Mouse (Mus musculus) neural tube, embryonic 15.5 days (tissue): ENCODE data around the gene Fkbp6. TPM values are rescaled to one million over a fixed set of nuclear protein-coding genes. Genes with fewer than 3 reads are reported as not detected.

Experiments
- ATAC-seq: fragments of 200-750 bp; cut with Nextera tagmentation; 2 replicates; pipeline ENCODE4 v1.8.0; 2017; ENCODE audit warnings: mild to moderate bottlenecking, moderate TSS enrichment, moderate library complexity; ENCODE audit not compliant: low FRiP score
- H3K27ac ChIP-seq: fragments of 300-500 bp; sonication (generic); replicated peaks from 2 replicates; pipeline ENCODE4 v1.5.1; 2015; ENCODE audit warnings: mild to moderate bottlenecking, inconsistent platforms
- H3K27me3 ChIP-seq: fragments of 300-500 bp; sonication (generic); replicated peaks from 2 replicates; pipeline ENCODE4 v1.6.1; 2015; ENCODE audit warnings: inconsistent platforms
- H3K36me3 ChIP-seq: fragments of 300-500 bp; sonication (generic); 2 replicates; pipeline ENCODE4 v1.6.1; 2015; ENCODE audit warnings: inconsistent platforms
- H3K4me1 ChIP-seq: fragments of 300-500 bp; sonication (generic); 2 replicates; pipeline ENCODE4 v1.6.1; 2015; ENCODE audit warnings: inconsistent platforms
- H3K4me2 ChIP-seq: fragments of 300-500 bp; sonication (generic); 2 replicates; pipeline ENCODE4 v1.6.1; 2015; ENCODE audit warnings: inconsistent platforms, mild to moderate bottlenecking, moderate library complexity
- H3K4me3 ChIP-seq: fragments of 300-500 bp; sonication (generic); replicated peaks from 2 replicates; pipeline ENCODE4 v1.5.1; 2015; ENCODE audit warnings: mild to moderate bottlenecking, inconsistent platforms
- H3K9ac ChIP-seq: fragments of 300-500 bp; sonication (generic); replicated peaks from 2 replicates; pipeline ENCODE4 v1.6.1; 2015; ENCODE audit warnings: mild to moderate bottlenecking, inconsistent platforms
- H3K9me3 ChIP-seq: fragments of 300-500 bp; sonication (generic); replicated peaks from 2 replicates; pipeline ENCODE4 v1.6.1; 2016; ENCODE audit warnings: inconsistent platforms
- WGBS: fragments of 180-500 bp; shearing (Covaris S2); methylation state at CpG from one replicate; pipeline ENCODE4 v1.1.7; 2015; ENCODE audit warnings: mixed read lengths; 5-methylcytosine and 5-hydroxymethylcytosine counted together
- polyA plus RNA-seq: library from polyadenylated mRNA; unstranded; fragments of >200 nt; fragmentation: Nextera tagmentation; extraction: Ambion mirVana; gene quantifications from 2 replicates; pipeline ENCODE4 v1.2.1, GENCODE M21; 2015

The Fkbp6 gene
- polyA plus RNA-seq, 1 experiment from 2014 or later, result 0.20 TPM

- no peaks in the 10 kb centered on the region for H3K36me3 ChIP-seq
- H3K27ac ChIP-seq, result no peak overlapping the region
- H3K9ac ChIP-seq, result no peak overlapping the region
- no peaks in the 10 kb centered on the region for H3K9me3 ChIP-seq
- no peak for ATAC-seq
- H3K4me1 ChIP-seq, result no peaks in the 10 kb centered on the region
- WGBS, result 78% methylated on average over 3 of the region's 3 CpGs
- no peaks in the 10 kb centered on the region for H3K27me3 ChIP-seq
- no peak overlapping the region for H3K4me2 ChIP-seq
- H3K4me3 ChIP-seq, result no peak overlapping the region
These were observed 47.4 kb downstream of the Fkbp6 start for GRCm38 (mm10) chr5:135302454-135302853.

DNA sequence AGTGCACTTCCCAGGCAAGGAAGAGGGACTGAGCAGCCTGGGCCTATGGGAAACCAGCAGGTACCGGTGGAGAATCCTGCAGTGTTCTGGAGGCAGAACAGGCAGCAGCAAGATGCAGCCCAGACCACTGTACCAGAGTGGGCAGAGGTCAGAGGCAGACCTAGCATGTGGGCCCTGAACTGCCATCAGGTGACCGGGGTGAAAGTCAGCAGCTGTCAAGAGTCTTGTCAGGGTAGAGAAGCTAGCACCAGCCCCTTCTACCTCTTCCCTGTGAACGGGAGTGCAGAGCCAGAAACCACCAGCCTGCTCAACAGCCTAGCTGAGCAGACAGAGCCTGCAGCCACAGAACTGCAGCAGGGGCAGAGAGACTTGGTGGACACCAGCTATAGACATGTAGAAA is 47.9 kb downstream of the Fkbp6 start:
- Histone ChIP-seq H3K4me1 (no peaks in the 10 kb centered on the region), H3K4me3 (no peak overlapping the region), H3K9ac (no peak overlapping the region), H3K36me3 (no peaks in the 10 kb centered on the region), H3K4me2 (no peak overlapping the region), H3K27me3 (no peaks in the 10 kb centered on the region), H3K9me3 (no peaks in the 10 kb centered on the region), H3K27ac (no peak overlapping the region)
- WGBS, result 42% methylated on average over 3 of the region's 3 CpGs
- ATAC-seq, result no peak

- H3K4me1 ChIP-seq, result no peaks in the 10 kb centered on the region
- H3K27ac ChIP-seq, result no peak overlapping the region
- 90% methylated on average over 2 of the region's 2 CpGs for WGBS
- H3K27me3 ChIP-seq, result no peaks in the 10 kb centered on the region
- ATAC-seq, result no peak
- H3K9me3 ChIP-seq, result no peaks in the 10 kb centered on the region
- H3K36me3 ChIP-seq, result no peaks in the 10 kb centered on the region
- H3K4me3 ChIP-seq, result no peak overlapping the region
- H3K4me2 ChIP-seq, result no peak overlapping the region
- no peak overlapping the region for H3K9ac ChIP-seq
These were observed 57.8 kb downstream of the Fkbp6 start for GRCm38 (mm10) chr5:135292001-135292400.

- 0 out of 2 replicates have a peak, but pooled peaks cover 2% of the 10 kb centered on the region for H3K4me1 ChIP-seq
- no peak overlapping the region for H3K4me3 ChIP-seq
- no peaks in the 10 kb centered on the region for H3K27me3 ChIP-seq
- H3K9me3 ChIP-seq, result no peaks in the 10 kb centered on the region
- no peak for ATAC-seq
- H3K36me3 ChIP-seq, result no peaks in the 10 kb centered on the region
- no peak overlapping the region for H3K9ac ChIP-seq
- no peak overlapping the region for H3K4me2 ChIP-seq
- H3K27ac ChIP-seq, result no peak overlapping the region
- WGBS, result 46% methylated on average over 4 of the region's 4 CpGs
These were observed 58.7 kb downstream of the Fkbp6 start for GRCm38 (mm10) chr5:135291193-135291592.

DNA sequence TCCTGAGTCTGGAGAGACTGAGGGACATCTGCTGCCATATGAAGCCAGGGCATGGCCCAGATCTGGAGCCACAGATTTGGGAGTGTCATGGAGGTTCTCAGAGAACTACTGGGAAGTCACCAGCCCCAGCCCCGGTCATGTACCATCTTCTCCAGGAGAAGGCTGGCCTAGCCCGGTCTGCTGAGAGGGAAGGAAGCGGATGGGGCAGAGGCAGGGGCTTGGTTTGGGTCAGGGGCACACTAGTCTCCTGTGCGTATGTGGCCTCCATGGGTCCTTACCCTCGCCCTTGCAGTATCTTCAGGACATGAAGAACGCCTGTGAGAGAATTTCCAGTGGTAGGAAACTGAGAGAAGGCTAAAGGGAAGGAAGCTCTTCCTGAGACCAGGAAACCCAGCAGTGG is 59.1 kb downstream of the Fkbp6 start:
- Histone ChIP-seq H3K9me3 (no peaks in the 10 kb centered on the region), H3K27me3 (no peaks in the 10 kb centered on the region), H3K36me3 (no peaks in the 10 kb centered on the region), H3K27ac (no peak overlapping the region), H3K4me3 (no peak overlapping the region), H3K9ac (no peak overlapping the region), H3K4me2 (no peak overlapping the region), H3K4me1 (0 out of 2 replicates have a peak, but pooled peaks cover 4% of the 10 kb centered on the region)
- 84% methylated on average over 6 of the region's 6 CpGs for WGBS
- no peak for ATAC-seq

- Histone ChIP-seq H3K9ac (no peak overlapping the region), H3K27me3 (no peaks in the 10 kb centered on the region), H3K9me3 (no peaks in the 10 kb centered on the region), H3K4me2 (no peak overlapping the region), H3K27ac (no peak overlapping the region), H3K4me1 (0 out of 2 replicates have a peak, but pooled peaks cover 4% of the 10 kb centered on the region), H3K4me3 (no peak overlapping the region), H3K36me3 (no peaks in the 10 kb centered on the region)
- 75% methylated on average over 5 of the region's 5 CpGs for WGBS
- no peak for ATAC-seq
These were observed 62.9 kb downstream of the Fkbp6 start for GRCm38 (mm10) chr5:135286926-135287325.

- no peaks in the 10 kb centered on the region for H3K36me3 ChIP-seq
- WGBS, result under 1% methylated on average over 6 of the region's 6 CpGs
- no peak overlapping the region for H3K9ac ChIP-seq
- ATAC-seq, result peak; percentile 59
- no peaks in the 10 kb centered on the region for H3K9me3 ChIP-seq
- no peak overlapping the region for H3K4me3 ChIP-seq
- H3K4me2 ChIP-seq, result no peak overlapping the region
- 0 out of 2 replicates have a peak, but pooled peaks cover 4% of the 10 kb centered on the region for H3K4me1 ChIP-seq
- H3K27me3 ChIP-seq, result no peaks in the 10 kb centered on the region
- no peak overlapping the region for H3K27ac ChIP-seq
These were observed 63.7 kb downstream of the Fkbp6 start for GRCm38 (mm10) chr5:135286185-135286584.

DNA sequence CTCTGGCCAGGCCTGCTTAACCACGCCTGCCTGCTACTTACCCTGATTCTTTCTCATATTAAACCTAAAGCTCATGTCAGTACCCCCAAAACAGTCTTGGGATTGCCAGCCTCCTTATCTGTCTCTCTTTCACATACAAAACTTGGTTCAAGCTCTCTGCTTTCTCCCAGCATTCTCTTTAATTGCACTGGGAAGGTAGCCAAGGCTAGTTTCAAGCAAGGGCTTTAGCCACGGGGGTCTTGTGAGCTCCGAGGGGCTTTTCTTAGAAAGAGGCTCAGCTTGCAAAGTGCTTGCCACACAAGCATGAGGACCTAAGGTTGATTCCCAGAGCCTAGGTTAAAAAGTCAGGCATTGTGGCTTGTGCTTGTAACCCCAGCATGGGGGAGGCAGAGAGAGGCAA is 64.6 kb downstream of the Fkbp6 start:
- Histone ChIP-seq H3K36me3 (no peaks in the 10 kb centered on the region), H3K27ac (no peak overlapping the region), H3K27me3 (no peaks in the 10 kb centered on the region), H3K9ac (no peak overlapping the region), H3K4me1 (0 out of 2 replicates have a peak, but pooled peaks cover 4% of the 10 kb centered on the region), H3K4me2 (no peak overlapping the region), H3K4me3 (no peak overlapping the region), H3K9me3 (no peaks in the 10 kb centered on the region)
- 63% methylated on average over 3 of the region's 3 CpGs for WGBS
- ATAC-seq, result no peak

DNA sequence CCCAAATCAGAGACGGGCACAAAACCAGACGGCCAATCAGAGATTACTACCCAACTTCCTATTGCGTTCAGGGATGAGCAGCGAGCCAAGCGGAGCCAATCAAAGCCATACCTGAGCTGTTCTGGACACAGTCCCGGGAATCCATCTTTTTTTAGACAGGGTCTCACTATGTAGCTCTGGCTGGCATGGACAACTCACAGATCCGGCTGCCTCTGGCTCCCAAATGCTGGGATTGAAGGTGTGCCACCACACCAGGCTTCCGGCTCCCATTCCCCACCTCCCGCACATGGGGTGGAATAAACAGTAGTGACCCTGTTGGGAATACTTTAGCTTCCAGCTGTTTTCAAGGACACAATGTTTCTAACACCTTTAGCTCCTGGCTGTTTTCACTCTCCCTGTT is 69.6 kb downstream of the Fkbp6 start:
- H3K27me3 ChIP-seq, result no peaks in the 10 kb centered on the region; the same call in 1 of the 2 replicates
- 80% methylated on average over 9 of the region's 9 CpGs for WGBS
- no peak for ATAC-seq

GRCm38 (mm10) chr5:135276597-135276996 is 73.2 kb downstream of the Fkbp6 start:
- Histone ChIP-seq H3K4me3 (peak overlapping the region; percentile 16; the same call in 1 of the 2 replicates), H3K4me1 (peaks cover 21% of the 10 kb centered on the region), H3K27me3 (no peaks in the 10 kb centered on the region; the same call in 1 of the 2 replicates), H3K9ac (no peak overlapping the region; the same call in 1 of the 2 replicates), H3K4me2 (peak overlapping the region; percentile 48), H3K9me3 (no peaks in the 10 kb centered on the region), H3K36me3 (no peaks in the 10 kb centered on the region), H3K27ac (no peak overlapping the region)
- WGBS, result 6% methylated on average over 36 of the region's 36 CpGs
- ATAC-seq, result no peak; the same call in 1 of the 2 replicates

More for the DNA sequence above, 69.6 kb downstream of the Fkbp6 start:
- Histone ChIP-seq H3K27ac (no peak overlapping the region), H3K4me2 (no peak overlapping the region), H3K4me1 (peaks cover 10% of the 10 kb centered on the region), H3K4me3 (no peak overlapping the region), H3K9ac (no peak overlapping the region), H3K9me3 (no peaks in the 10 kb centered on the region), H3K36me3 (no peaks in the 10 kb centered on the region)

- Histone ChIP-seq H3K4me3 (no peak overlapping the region), H3K27me3 (no peaks in the 10 kb centered on the region; the same call in 1 of the 2 replicates)
- WGBS, result 14% methylated on average over 15 of the region's 15 CpGs
These were observed 75.0 kb downstream of the Fkbp6 start for GRCm38 (mm10) chr5:135274663-135275396.

GRCm38 (mm10) chr5:135271563-135272165 is 78.2 kb downstream of the Fkbp6 start:
- H3K36me3 ChIP-seq, result no peaks in the 10 kb centered on the region
- peak; percentile 66; the same call in 1 of the 2 replicates for ATAC-seq
- WGBS, result 43% methylated on average over 12 of the region's 12 CpGs
- H3K9ac ChIP-seq, result no peak overlapping the region
- no peaks in the 10 kb centered on the region; the same call in 1 of the 2 replicates for H3K27me3 ChIP-seq
- H3K9me3 ChIP-seq, result no peaks in the 10 kb centered on the region
- H3K4me1 ChIP-seq, result peaks cover 19% of the 10 kb centered on the region
- H3K27ac ChIP-seq, result peak overlapping the region; percentile 35
- no peak overlapping the region for H3K4me3 ChIP-seq
- no peak overlapping the region for H3K4me2 ChIP-seq

More at GRCm38 (mm10) chr5:135274663-135275396, 75.0 kb downstream of the Fkbp6 start:
- Histone ChIP-seq H3K27ac (peak overlapping the region; percentile 64), H3K9me3 (no peaks in the 10 kb centered on the region), H3K4me2 (peak overlapping the region; percentile 37), H3K9ac (no peak overlapping the region), H3K4me1 (peaks cover 21% of the 10 kb centered on the region), H3K36me3 (no peaks in the 10 kb centered on the region)
- no peak for ATAC-seq
